Mouse (Mus musculus): ENCODE results near the gene Abat. TPM values are rescaled to one million over a fixed set of nuclear protein-coding genes. Genes with fewer than 3 reads are reported as not detected.

Gene Abat
- total RNA-seq, 2 experiments from 2014 or later: 64.8 to 124 TPM

GRCm38 (mm10) chr16:8620315-8621115 lies 107.3 kb downstream of the Abat start:
- no peak for DNase-seq (ENCODE audit: low spot score in 2 of 2)

GRCm38 (mm10) chr16:8630419-8630818 lies 117.2 kb downstream of the Abat start:
- no peak for DNase-seq (ENCODE audit: low spot score in 2 of 2)

DNA sequence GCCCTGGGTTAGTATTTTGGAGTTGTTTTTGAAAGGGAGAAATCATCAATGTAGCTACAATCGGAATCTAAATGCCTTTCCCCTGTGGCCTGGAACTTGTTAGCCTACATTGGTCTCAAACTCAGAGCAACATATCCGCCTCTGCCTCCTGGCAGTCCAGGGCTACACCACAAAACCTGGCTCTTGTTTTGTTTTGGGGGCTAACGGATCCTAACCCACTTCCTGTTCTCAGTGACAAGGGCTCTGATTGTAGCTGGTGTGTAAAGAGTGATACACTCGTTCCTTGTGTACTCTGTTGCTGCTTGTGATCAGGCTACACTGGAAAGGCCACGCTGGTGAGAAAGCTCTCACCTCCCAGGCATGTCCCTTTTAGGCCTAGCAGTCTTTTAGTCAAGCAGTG lies 118.2 kb downstream of the Abat start:
- no peak for DNase-seq (ENCODE audit: low spot score in 2 of 2)

GRCm38 (mm10) chr16:8636867-8637216 lies 123.6 kb downstream of the Abat start:
- DNase-seq (ENCODE audit: low spot score in 2 of 2): no peak

- peak; percentile 74 to 79 for DNase-seq (ENCODE audit: low spot score in 2 of 2)
These were observed 124.2 kb downstream of the Abat start, which contains the start of the genes Pmm2 and Tmem186 for GRCm38 (mm10) chr16:8637217-8638051. TSS of gene Pmm2 (plus strand) at chr16:8637674. TSS of gene Tmem186 (minus strand) at chr16:8637712.

DNA sequence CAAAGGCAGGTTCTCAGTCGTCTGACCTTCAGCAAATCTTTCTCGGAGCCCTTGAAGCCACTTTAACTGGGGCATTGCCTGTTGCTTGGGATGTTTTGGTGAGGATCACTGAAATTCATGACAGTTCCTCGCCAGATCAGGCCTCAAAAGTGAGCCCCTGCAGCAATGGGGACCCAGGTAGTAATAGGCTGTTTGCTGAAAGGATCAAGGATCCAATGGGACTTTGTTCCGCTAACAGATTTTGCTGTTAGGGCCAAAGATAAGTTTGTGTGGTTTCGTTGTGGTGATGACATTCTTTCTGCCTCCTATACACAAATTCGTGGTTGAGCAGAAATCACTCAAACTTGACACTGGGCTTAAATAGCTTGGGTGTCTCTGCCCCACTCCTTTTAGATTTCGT lies 124.9 kb downstream of the Abat start:
- no peak for DNase-seq (ENCODE audit: low spot score in 2 of 2)

- no peak for DNase-seq (ENCODE audit: low spot score in 2 of 2)
These were observed 126.4 kb downstream of the Abat start for GRCm38 (mm10) chr16:8639466-8640191.

- no peak for DNase-seq (ENCODE audit: low spot score in 2 of 2)
These were observed 130.6 kb downstream of the Abat start for GRCm38 (mm10) chr16:8643855-8644254.

DNA sequence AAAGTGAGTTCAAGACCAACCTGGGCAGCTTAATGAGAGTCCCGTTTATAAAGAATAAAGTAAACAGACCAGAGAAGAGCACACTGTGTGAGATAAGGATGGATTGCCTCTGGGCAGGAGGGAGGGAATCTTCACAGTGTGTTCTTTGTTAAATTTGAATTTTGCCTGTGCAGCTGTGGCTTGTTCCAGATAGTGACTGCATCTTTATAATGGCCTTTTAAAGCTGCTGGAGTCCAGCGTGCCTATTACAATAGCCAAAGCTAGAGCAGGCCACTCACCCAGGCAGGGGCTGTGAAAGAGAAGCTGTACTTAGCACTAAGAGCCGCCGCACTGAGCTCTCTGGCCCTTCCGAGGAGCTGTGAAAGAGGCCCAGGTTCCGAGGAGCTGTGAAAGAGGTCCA lies 132.3 kb downstream of the Abat start:
- DNase-seq (ENCODE audit: low spot score in 2 of 2): no peak

GRCm38 (mm10) chr16:8650007-8650406 lies 136.8 kb downstream of the Abat start:
- DNase-seq (ENCODE audit: low spot score in 2 of 2): no peak

- DNase-seq (ENCODE audit: low spot score in 2 of 2): no peak
These were observed 141.9 kb downstream of the Abat start for GRCm38 (mm10) chr16:8655108-8655507.

- DNase-seq (ENCODE audit: low spot score in 2 of 2): no peak
These were observed 142.4 kb downstream of the Abat start for GRCm38 (mm10) chr16:8655599-8655998.

DNA sequence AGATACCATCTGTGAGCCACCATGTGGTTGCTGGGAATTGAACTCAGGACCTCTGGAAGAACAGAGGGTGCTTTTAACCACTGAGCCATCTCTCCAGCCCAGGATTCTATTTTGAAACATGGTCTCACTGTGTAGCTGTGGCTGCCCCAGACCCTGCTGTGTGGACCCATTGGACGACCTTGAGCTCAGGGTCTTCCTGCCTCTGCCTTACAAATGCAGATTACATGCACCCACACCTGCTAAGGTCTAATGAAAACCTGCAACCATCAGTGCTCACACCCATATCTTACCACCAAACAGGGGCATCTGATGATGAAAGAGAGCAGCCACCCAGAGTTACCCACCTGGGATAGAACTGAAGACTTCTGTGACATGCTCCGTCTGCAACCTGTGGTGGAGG lies 143.0 kb downstream of the Abat start:
- no peak for DNase-seq (ENCODE audit: low spot score in 2 of 2)

GRCm38 (mm10) chr16:8658349-8658748 lies 145.1 kb downstream of the Abat start:
- no peak for DNase-seq (ENCODE audit: low spot score in 2 of 2)

- DNase-seq (ENCODE audit: low spot score in 2 of 2): no peak
These were observed 145.5 kb downstream of the Abat start for GRCm38 (mm10) chr16:8658764-8659163.

DNA sequence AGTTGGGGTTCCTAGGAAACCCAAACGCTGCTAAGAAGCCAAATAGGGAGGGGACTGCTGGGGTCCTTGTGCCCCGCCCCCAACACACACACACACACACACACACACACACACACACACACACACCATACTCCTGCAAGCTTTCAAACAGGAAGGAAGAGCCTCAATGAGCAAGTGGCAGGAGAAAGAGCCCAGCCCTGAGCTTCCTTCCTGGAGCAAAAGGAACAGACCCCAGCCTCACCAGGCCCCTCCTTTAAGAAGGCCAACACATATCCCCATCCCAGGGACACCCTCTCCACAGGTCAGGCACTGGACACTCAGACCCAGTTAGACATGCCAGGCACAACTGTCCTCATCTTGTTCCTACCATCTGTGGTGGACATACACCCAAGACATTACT lies 149.8 kb downstream of the Abat start:
- no peak for DNase-seq (ENCODE audit: low spot score in 2 of 2)

GRCm38 (mm10) chr16:8663606-8664539 lies 150.6 kb downstream of the Abat start:
- no peak for DNase-seq (ENCODE audit: low spot score in 2 of 2)

DNA sequence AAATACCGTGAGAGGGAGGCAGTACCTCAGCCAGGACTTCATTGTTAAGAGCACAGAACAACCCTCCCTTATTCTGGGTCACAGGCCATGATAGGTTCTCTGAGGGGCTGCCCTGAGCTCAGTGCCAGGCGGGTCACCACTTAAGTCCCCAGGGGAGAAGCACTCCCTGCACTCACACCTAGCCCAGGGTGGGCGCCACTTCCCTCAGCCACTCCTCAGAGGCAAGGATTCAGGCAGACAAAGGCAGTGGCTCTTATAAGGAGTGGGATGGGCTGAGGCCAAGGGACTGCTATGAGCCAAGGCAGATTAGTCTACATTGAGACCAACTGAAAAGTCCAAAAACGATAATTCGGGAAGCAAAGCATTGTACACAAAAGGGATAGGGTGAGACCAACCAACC lies 152.1 kb downstream of the Abat start:
- no peak for DNase-seq (ENCODE audit: low spot score in 2 of 2)

DNA sequence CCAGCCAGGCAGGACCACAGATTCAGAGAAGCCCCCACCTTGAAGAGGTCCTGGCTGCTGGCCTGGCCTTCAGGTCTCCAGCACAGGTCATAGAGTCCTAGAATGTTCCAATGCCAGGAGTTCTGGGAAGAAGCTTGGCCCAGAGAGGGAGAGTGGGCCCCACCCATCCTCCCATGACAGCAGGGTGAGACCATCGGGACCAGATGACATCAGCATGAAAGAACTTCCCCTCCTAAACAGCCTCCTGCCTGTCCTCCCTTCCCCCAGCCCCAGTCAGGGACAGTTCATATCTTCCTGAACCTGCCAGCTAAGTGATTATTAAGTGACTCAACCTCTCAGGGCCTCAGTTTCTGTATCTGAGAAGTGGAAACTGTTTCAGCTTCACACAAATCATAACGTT lies 153.2 kb downstream of the Abat start:
- peak; percentile 38 to 42 for DNase-seq (ENCODE audit: low spot score in 2 of 2)

DNA sequence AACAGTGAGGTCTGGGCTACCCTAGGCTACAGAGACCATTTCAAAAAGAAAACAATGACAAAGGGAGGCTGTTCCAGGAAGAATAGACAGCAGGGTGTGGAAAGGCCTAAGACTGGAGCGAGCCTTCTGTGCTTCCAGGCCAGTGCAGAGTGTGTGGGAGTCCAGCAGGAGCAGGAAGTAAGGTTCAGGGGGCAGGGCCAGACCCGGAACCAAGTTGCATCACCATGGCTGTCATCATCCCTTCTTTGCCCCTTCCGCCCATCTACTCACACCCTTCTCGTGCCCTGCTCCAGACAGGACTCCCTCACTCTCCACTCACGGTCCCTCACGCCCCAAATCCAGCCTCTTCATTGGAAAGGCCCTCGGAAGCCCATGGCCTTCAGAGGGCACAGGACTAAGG lies 154.0 kb downstream of the Abat start:
- no peak for DNase-seq (ENCODE audit: low spot score in 2 of 2)

- no peak for DNase-seq (ENCODE audit: low spot score in 2 of 2)
These were observed 154.6 kb downstream of the Abat start for GRCm38 (mm10) chr16:8667814-8668213.
